Mouse (Mus musculus): ENCODE measurements around the gene Spata3. TPM values are rescaled to one million over a fixed set of nuclear protein-coding genes. Genes with fewer than 3 reads are reported as not detected.

The Spata3 gene
- not detected in 2 replicates for total RNA-seq (2017)

- no peak for ATAC-seq (replicated peaks; ENCODE audit: low read depth, poor library complexity, severe bottlenecking)
Observed at GRCm38 (mm10) chr1:86016516-86016915, at the start of gene Spata3. Gene Spata3 (plus strand): TSS chr1:86016816.

- ATAC-seq (replicated peaks; ENCODE audit: low read depth, poor library complexity, severe bottlenecking), result no peak
Observed at GRCm38 (mm10) chr1:85969081-85969480, 47.5 kb upstream of the Spata3 start.

GRCm38 (mm10) chr1:85969519-85969918 is 47.1 kb upstream of the Spata3 start:
- no peak for ATAC-seq (replicated peaks; ENCODE audit: low read depth, poor library complexity, severe bottlenecking)

- ATAC-seq (replicated peaks; ENCODE audit: low read depth, poor library complexity, severe bottlenecking), result no peak
Observed at GRCm38 (mm10) chr1:85971070-85971469, 45.5 kb upstream of the Spata3 start.

GRCm38 (mm10) chr1:85972341-85972740 is 44.3 kb upstream of the Spata3 start:
- no peak for ATAC-seq (replicated peaks; ENCODE audit: low read depth, poor library complexity, severe bottlenecking)

- no peak for ATAC-seq (replicated peaks; ENCODE audit: low read depth, poor library complexity, severe bottlenecking)
Observed at GRCm38 (mm10) chr1:85973468-85973877, 43.1 kb upstream of the Spata3 start.

- peak; percentile 80 for ATAC-seq (replicated peaks; ENCODE audit: low read depth, poor library complexity, severe bottlenecking)
Observed at GRCm38 (mm10) chr1:85977709-85978108, 38.9 kb upstream of the Spata3 start.

GRCm38 (mm10) chr1:85981738-85982357 is 34.8 kb upstream of the Spata3 start:
- ATAC-seq (replicated peaks; ENCODE audit: low read depth, poor library complexity, severe bottlenecking), result no peak

GRCm38 (mm10) chr1:85985784-85986183 is 30.8 kb upstream of the Spata3 start:
- ATAC-seq (replicated peaks; ENCODE audit: low read depth, poor library complexity, severe bottlenecking), result no peak

GRCm38 (mm10) chr1:85988351-85988750 is 28.3 kb upstream of the Spata3 start:
- ATAC-seq (replicated peaks; ENCODE audit: low read depth, poor library complexity, severe bottlenecking), result peak; percentile 79

- ATAC-seq (replicated peaks; ENCODE audit: low read depth, poor library complexity, severe bottlenecking), result 0 out of 2 replicates have a peak, but pooled peaks have one; percentile 42
Observed at GRCm38 (mm10) chr1:85988882-85989281, 27.7 kb upstream of the Spata3 start.

- no peak for ATAC-seq (replicated peaks; ENCODE audit: low read depth, poor library complexity, severe bottlenecking)
Observed at GRCm38 (mm10) chr1:85992175-85992574, 24.4 kb upstream of the Spata3 start.

GRCm38 (mm10) chr1:85993541-85993940 is 23.1 kb upstream of the Spata3 start:
- no peak for ATAC-seq (replicated peaks; ENCODE audit: low read depth, poor library complexity, severe bottlenecking)

- no peak for ATAC-seq (replicated peaks; ENCODE audit: low read depth, poor library complexity, severe bottlenecking)
Observed at GRCm38 (mm10) chr1:85997221-85997620, 19.4 kb upstream of the Spata3 start.

- ATAC-seq (replicated peaks; ENCODE audit: low read depth, poor library complexity, severe bottlenecking), result no peak
Observed at GRCm38 (mm10) chr1:85998012-85998411, 18.6 kb upstream of the Spata3 start.

- no peak for ATAC-seq (replicated peaks; ENCODE audit: low read depth, poor library complexity, severe bottlenecking)
Observed at GRCm38 (mm10) chr1:85999853-86000570, 16.6 kb upstream of the Spata3 start.

GRCm38 (mm10) chr1:86005540-86005939 is 11.1 kb upstream of the Spata3 start:
- no peak for ATAC-seq (replicated peaks; ENCODE audit: low read depth, poor library complexity, severe bottlenecking)

- no peak for ATAC-seq (replicated peaks; ENCODE audit: low read depth, poor library complexity, severe bottlenecking)
Observed at GRCm38 (mm10) chr1:86006040-86006439, 10.6 kb upstream of the Spata3 start.

GRCm38 (mm10) chr1:86007778-86008177 is 8.8 kb upstream of the Spata3 start:
- ATAC-seq (replicated peaks; ENCODE audit: low read depth, poor library complexity, severe bottlenecking), result peak; percentile 91

GRCm38 (mm10) chr1:86015758-86016157 is 858 bp upstream of the Spata3 start:
- ATAC-seq (replicated peaks; ENCODE audit: low read depth, poor library complexity, severe bottlenecking), result peak; percentile 98

GRCm38 (mm10) chr1:86018235-86019055 is 1.8 kb downstream of the Spata3 start:
- ATAC-seq (replicated peaks; ENCODE audit: low read depth, poor library complexity, severe bottlenecking), result peak; percentile 61
